Mouse (Mus musculus) kidney, postnatal 14 days (tissue): ENCODE measurements around the gene Tnip3.

Source experiments
- DNase-seq: peaks from one replicate; pipeline ENCODE4 v3.0.0; 2022; ENCODE audit warnings: mixed read lengths

Gene Tnip3

GRCm38 (mm10) chr6:65651376-65651775 lies 126.3 kb downstream of the Tnip3 start:
- DNase-seq = no peak

DNA sequence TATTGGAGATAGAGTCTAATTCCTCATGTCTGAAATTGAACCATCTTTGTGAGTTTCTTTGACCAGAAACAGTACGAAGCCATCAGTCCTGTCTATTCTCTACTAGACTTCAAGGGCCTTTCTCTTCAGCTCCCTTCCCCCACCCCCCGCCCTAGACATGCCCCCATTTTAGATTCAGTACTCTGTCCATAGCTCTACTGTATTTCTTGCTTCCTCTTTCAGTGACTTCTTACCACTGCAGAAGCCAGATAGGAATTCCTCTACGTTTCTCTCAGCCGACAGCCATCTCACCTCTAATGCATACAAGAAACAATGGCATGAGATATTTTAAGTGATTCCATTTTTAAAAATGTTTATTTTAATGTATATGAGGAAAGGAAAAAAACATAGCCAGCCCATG lies 136.2 kb downstream of the Tnip3 start:
- DNase-seq = no peak

DNA sequence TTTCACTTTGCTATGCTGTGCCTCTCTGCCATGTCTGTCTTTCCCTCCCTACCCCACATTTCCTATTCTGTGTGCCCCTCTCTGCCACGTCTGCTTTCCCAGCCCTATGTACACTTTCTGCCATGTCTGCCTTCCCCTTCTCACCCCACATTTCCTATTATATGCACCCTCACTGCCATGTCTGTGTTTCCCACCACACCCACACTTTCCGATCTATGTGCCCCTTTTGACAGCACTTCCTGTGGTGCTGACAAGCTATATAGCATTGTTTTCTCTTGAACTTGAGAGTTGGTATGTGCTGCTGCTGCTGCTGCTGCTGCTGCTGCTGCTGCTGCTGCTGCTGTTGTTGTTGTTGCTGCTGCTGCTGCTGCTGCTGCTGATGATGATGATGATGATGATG lies 136.9 kb downstream of the Tnip3 start:
- no peak for DNase-seq

DNA sequence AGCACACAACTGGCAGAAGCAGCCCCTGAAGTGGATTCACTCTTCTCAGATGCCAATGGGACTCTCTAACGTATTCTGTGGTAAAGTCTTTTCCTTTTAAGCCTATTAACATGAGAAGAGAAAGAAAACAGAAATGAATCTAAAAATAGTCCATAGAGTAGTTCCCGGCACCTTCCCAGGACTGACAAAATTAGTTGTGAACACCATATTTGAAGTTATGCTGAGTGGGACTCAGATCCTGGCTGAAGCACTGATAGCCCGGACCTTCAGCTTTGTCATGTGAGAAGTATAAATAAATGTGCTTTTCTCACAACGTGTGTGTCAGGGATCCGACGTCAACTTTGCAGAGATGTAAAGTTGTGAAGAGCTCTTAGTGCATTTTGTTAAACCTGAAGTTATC lies 138.9 kb downstream of the Tnip3 start:
- DNase-seq = no peak

DNA sequence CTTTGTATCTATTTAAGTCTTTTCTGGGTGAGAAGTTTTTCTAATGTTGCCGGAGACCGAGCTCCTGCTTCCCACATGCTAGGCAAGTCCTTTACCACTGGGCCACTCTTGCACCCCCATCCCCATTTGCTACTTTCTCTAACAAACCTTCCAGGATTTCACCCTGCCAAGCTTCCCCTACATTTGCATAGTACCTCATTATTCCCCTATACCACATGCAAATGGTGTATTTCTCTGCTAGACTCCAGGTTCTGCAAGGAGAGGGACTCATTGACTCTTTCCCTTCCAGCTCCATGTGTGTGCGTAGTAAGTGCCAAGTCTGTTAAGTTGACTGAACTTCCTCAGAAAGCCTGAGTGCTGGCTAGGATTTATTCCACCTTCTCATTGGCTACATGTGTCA lies 141.2 kb downstream of the Tnip3 start:
- no peak for DNase-seq

DNA sequence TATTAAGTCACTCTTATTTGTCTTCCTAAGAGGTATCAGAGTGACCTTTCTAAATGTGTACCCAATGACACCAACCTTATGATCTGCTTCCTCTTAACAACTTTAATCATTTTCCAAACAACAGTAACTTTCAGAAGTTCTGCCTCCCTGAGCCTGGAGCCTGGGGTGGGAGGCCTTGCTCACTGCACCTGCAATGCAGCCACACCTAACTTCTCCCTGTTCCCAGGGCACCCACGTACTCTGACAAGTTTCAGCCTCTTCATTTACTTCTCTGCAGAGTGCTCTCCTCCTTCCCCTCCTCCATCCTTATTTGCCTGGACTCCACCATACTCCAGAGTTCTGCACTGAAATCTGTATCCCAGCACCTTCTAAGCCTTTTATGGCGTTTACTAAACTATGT lies 144.9 kb downstream of the Tnip3 start:
- DNase-seq = no peak

DNA sequence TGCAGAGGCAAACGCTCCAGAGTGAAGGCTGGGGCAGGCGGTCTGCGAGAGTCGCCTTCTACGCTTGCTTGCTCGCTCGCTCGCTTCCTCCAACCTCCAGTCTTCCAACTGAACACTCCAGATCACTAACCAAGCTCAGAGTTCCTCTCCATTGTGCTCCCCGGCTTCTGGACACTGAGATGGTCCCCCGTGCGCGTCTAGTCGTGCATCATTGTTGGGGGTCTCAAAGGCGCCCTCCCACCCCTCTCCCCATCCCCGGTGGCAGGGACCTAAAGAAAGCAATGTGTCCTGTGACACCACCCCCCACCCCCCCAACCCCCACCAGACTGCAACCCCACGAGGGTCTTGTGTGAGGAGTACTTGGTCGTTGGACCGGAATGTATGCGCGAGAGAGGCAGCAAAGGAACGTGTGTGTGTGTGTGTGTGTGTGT lies 145.9 kb downstream of the Tnip3 start:
- DNase-seq = peak; percentile 4

GRCm38 (mm10) chr6:65671451-65671850 lies 146.3 kb downstream of the Tnip3 start, which contains the start of gene Ndnf:
Ndnf (plus strand) TSS chr6:65671590.
- peak; percentile 76 for DNase-seq

DNA sequence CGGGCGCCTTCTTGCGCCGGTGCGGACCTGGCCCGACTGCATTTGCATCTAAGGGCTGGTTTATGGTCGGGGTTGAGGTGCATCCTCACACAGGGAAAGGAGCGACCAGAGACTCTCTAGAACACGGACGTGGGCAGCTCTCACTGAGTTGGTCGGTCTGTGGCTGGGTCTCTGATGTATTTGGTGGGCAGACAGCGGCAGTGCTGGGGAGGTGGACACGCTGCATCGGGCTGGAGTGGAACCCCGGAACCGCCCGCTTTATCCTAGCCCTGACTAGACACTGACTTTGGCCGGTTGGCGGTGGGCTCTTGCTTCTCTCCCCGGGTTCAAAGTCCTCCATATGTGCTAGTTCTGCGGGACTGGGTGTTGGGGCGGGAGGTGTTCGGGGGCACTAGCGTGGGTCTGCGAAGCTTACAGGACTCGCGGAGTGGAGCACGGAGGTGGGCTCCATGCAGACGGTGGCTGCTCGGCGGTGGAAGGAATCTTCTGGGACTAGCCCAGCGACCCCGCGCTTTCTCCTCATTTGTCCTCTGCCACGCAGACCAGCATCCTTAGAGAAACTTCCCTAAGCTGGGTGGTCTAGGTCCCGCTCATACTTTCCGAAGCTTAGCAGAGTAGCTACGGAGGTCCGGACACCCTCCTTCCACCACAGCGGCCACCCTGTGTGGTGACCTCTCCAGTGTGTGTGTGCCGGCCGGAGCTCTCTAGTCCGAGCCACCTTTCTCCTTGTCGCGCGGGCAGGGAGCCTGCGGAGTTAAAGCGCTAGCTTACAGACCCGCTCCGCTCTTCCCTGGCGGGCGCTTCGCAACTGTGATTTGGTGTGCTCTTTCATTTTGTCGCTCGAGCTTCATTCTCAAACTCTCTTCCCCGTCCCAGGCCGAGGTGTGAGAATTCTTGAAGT lies 147.3 kb downstream of the Tnip3 start:
- peak; percentile 28 for DNase-seq
